Mouse (Mus musculus) neutrophil, adult 59 days (primary cell): Measurements from ENCODE around the gene Ccnt1. TPM values are rescaled to one million over a fixed set of nuclear protein-coding genes. Genes with fewer than 3 reads are reported as not detected.

ENCODE experiments used
- total RNA-seq, 2 experiments: library from RNA; stranded (reverse); gene quantifications; 1 replicate in 1 of 2; 2 replicates in 1 of 2; pipeline ENCODE4 v1.2.4; 2023

Ccnt1 gene
- total RNA-seq, result 10 to 100 TPM; 74.8 to 80.2 TPM

DNA sequence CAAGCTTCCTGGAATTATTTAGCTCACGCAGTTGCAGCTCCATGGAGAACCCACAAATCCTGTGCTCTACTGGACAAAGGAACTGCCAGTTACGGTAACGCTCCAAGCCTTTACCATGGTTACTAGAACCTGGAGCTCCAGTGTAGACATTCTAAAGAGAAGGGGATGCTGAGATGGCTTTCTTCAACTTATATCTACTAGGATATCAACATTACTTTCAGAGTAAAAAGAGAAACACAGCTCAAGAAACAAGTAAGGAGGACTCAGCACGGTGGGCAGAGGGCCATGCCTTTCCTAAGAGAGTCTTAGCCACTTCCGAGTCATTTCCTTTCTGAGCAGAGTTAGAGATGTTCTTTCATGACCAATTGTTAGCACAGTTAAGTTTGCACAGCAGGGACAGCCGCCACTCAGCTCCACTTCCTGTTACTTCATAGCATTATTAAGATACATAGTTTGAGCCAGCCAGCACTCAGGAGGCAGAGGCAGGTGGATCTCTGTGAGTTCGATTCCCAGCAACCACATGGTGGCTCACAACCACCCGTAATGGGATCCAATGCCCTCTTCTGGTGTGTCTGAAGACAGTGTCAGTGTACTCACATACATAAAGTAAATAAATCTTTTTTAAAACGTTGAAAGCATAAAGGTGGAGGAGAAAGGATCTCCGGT, at the start of gene Ccnt1, which contains the start of gene 4930415O20Rik:
Ccnt1 (minus strand) TSS at position 51 of the 666 bp plus-strand sequence.
4930415O20Rik (plus strand) TSS at position 132 of the 666 bp plus-strand sequence.

DNA sequence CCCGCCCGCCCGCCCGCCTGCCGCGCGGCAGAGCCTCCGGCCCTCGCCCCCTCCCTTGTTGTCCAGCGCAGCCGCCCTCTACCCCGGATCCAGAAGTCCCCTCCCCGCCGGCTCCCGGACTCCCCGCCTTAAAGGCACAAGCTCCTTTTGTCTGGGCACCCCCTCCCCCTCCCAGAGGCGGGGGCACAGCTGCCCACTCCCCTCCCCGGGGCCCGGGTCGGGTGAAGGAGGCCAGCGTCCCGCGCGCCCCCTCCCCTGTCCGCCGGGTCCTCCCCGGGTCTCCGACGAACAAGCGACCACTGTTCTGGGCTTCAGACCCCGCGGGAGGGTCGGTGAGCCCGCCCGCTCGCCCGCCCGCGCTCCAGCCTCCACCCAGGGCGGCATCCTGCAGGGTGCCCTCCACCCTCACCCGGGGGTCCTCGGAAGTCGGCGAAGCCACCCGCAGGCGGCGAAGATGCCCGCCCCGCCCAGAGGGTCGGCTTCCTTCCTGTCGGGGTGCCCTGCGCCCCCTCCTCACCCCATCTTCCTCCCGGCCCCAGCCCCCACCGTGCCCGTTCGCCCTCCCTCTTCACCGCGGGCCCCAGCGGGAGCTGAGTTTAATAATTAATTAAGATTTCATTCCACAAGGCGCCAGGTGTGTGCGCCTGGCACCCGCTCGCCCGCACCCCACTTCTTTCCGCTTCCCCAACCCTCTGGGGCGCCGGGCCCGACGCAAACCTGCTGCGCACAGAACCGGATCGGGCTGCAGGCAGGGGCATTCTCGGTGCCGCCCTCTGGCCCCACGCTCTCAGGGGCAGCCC, 38.8 kb upstream of the Ccnt1 start, which contains the start of gene Adcy6:
Adcy6 (minus strand) TSS at position 746 of the 800 bp plus-strand sequence.

DNA sequence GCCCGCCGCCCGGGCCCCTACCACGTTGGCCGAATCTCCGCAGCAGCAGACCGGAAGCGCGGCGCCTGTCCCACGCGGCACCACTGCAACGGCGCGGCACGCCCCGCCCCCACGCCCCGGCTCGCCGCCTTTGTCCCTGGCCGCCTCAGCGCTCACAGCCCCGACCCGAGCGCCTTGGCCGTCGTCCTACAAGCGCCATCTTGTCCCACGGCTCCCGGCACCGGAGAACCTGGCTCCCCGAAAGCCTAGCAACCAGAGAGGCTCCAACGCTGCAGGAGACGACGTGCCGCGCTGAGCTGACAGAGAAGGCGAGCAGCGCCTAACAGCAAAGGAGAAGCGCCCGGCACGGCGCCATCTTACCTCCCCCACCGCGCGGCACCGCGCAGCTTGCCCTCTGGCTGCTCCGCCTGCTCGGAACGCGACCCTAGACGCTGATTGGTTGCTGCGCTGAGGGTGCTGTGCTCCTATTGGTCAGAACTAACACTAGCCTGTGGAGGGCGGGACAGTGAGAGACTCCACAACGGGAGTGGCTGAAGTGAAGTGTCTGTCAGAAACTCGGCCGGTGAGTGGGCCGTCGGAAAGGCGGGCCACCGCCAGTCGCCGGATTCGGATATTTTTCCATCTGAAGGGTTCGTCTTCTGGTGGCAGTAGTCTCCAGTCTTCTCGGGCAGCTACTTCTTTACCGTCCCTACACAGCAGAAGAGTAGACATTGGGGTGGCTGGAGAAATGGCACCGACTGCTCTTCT, 36.7 kb downstream of the Ccnt1 start, which contains the start of gene Kansl2:
Kansl2 (minus strand) TSS at position 384 of the 747 bp plus-strand sequence.

DNA sequence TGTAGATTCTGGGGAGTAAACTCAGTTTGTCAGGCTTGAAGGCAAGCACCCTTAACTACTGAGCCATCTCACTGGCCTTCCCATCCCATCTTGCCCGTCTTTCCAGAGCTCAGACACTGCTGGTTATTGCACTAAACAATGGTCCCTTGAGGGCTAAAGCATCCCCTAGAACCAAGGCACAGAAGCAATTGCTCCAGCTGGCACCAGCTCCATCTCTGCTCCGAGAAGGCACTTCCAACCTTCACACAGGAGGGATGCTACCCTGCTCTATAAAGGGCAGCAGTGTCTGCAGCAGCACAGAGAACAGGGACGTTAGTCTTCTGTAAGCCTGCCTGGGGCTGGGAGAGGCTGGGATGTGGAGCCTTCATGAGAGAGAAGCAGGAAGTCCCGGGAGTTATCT, 78.6 kb downstream of the Ccnt1 start, which contains the start of gene Olfr279:
Olfr279 (plus strand) TSS at position 301 of the 400 bp plus-strand sequence.

Other genes with a start within 250 kb of the Ccnt1 start
- gene Olfr284, start 229.9 kb downstream of the Ccnt1 start, total RNA-seq, result not detected
- gene Olfr283, start 190.0 kb downstream of the Ccnt1 start, total RNA-seq, result not detected
- not detected for gene Olfr282, start 139.7 kb downstream of the Ccnt1 start, total RNA-seq
- gene Olfr281, start 118.3 kb downstream of the Ccnt1 start, total RNA-seq, result not detected
- not detected for gene OR5BS1P, start 101.0 kb downstream of the Ccnt1 start, total RNA-seq
- gene Lalba, start 88.2 kb downstream of the Ccnt1 start, total RNA-seq, result not detected
- gene Olfr279, start 78.5 kb downstream of the Ccnt1 start, total RNA-seq, result not detected
- 10 to 100 TPM; 23.4 to 27.4 TPM for gene Kansl2, start 36.7 kb downstream of the Ccnt1 start, total RNA-seq
- not detected for gene 4930415O20Rik, start 81 bp upstream of the Ccnt1 start, total RNA-seq
- 1 to 10 TPM; 2.9 to 4.5 TPM for gene Adcy6, start 39.2 kb upstream of the Ccnt1 start, total RNA-seq
- under 1 TPM in 1 of 2 experiments, not detected in 1; 0.29 TPM for gene Cacnb3, start 59.9 kb upstream of the Ccnt1 start, total RNA-seq
- 10 to 100 TPM; 60.6 to 65.7 TPM for gene Ddx23, start 92.0 kb upstream of the Ccnt1 start, total RNA-seq
- 10 to 100 TPM; 10.4 to 15.7 TPM for gene Rnd1, start 106.5 kb upstream of the Ccnt1 start, total RNA-seq
- gene Ccdc65, start 137.3 kb upstream of the Ccnt1 start, total RNA-seq, result not detected
- gene Fkbp11, start 157.3 kb upstream of the Ccnt1 start, total RNA-seq, result 1 to 10 TPM; 2.9 to 5.6 TPM
- 10 to 100 TPM; 74.4 to 80.4 TPM for gene Arf3, start 192.3 kb upstream of the Ccnt1 start, total RNA-seq
- gene Wnt10b, start 207.2 kb upstream of the Ccnt1 start, total RNA-seq, result under 1 TPM in 1 of 2 experiments, not detected in 1; 0.31 TPM
- gene Wnt1, start 218.9 kb upstream of the Ccnt1 start, total RNA-seq, result not detected
- gene Ddn, start 238.6 kb upstream of the Ccnt1 start, total RNA-seq, result not detected